Mouse (Mus musculus): ENCODE results near the gene Zfp575. TPM values are rescaled to one million over a fixed set of nuclear protein-coding genes. Genes with fewer than 3 reads are reported as not detected.

The Zfp575 gene
- total and polyA plus RNA-seq, 2 experiments from 2014 or later = 3.2 to 28.3 TPM

DNA sequence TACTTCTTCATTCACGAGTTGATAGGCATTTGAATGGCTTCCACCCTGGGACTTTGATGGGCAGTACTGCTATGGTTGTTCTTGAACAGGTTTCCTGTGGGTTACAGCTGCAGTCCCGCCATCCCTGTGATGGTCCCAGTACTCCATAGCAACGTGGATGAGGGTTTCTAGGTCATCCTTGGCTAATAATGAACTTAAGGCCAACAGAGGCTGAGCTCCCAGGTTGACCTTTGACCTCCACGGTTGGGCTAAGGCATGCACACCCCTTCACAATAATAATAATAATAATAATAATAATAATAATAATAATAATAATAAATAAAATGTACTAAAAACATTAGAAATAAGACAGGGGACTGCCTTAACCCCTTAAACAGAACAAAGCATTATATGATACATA, 10.7 kb upstream of the Zfp575 start:
- H3K9me3 ChIP-seq (ENCODE audit: low read length) = no peaks in the 10 kb centered on the region
- no peak overlapping the region for H3K4me3 ChIP-seq (ENCODE audit: low read depth, low read length)
- H3K36me3 ChIP-seq (ENCODE audit: insufficient read depth, low read length) = no peaks in the 10 kb centered on the region
- H3K27me3 ChIP-seq (ENCODE audit: insufficient read depth, low read length) = no peaks in the 10 kb centered on the region
- DNase-seq (ENCODE audit: low spot score) = no peak
- no peak for TF ChIP-seq CTCF (IDR thresholded peaks at IDR 0.05)
- no peak overlapping the region for H3K9ac ChIP-seq (replicated peaks; ENCODE audit: low read length, poor library complexity, severe bottlenecking)
- 80% methylated on average over 4 of the region's 4 CpGs for WGBS
- no peak overlapping the region for H3K27ac ChIP-seq (ENCODE audit: low read depth, low read length)
- ATAC-seq (ENCODE audit: low FRiP score) = no peak
- peaks cover 18% of the 10 kb centered on the region; the same call in 1 of the 2 replicates for H3K4me1 ChIP-seq (ENCODE audit: insufficient read depth, low read length)
- H3K4me2 ChIP-seq (ENCODE audit: low read depth, low read length, poor library complexity, severe bottlenecking) = no peak overlapping the region

DNA sequence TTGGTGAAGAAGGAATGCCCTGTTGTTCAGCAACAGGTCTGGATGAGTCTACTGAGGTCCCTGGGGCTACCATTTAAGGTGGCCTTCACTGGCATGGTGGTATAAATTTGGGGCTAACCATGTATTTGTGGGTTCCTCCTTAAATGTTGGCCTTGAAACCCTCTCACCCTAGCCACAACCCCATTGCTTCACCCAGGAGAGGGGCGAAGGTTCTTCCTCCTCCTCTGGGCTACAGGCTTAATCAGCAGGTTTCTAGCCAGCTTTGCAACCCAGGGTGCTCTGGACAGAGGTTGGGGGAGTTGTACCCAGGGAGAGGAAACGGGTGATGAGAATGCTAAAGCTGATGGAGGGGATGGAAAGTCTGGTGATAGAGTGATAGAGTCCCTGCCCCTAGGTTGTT, 8.0 kb upstream of the Zfp575 start:
- Histone ChIP-seq H3K36me3 (ENCODE audit: insufficient read depth, low read length) (no peaks in the 10 kb centered on the region), H3K27ac (ENCODE audit: low read depth, low read length) (no peak overlapping the region), H3K9ac (replicated peaks; ENCODE audit: low read length, poor library complexity, severe bottlenecking) (no peak overlapping the region), H3K4me1 (ENCODE audit: insufficient read depth, low read length) (peaks cover 18% of the 10 kb centered on the region; the same call in 1 of the 2 replicates), H3K4me2 (ENCODE audit: low read depth, low read length, poor library complexity, severe bottlenecking) (no peak overlapping the region), H3K9me3 (ENCODE audit: low read length) (no peaks in the 10 kb centered on the region), H3K27me3 (ENCODE audit: insufficient read depth, low read length) (no peaks in the 10 kb centered on the region), H3K4me3 (ENCODE audit: low read depth, low read length) (no peak overlapping the region)
- 84% methylated on average over 2 of the region's 2 CpGs for WGBS
- ATAC-seq (ENCODE audit: low FRiP score) (no peak), DNase-seq (ENCODE audit: low spot score) (no peak)
- TF ChIP-seq CTCF (IDR thresholded peaks at IDR 0.05) = no peak

DNA sequence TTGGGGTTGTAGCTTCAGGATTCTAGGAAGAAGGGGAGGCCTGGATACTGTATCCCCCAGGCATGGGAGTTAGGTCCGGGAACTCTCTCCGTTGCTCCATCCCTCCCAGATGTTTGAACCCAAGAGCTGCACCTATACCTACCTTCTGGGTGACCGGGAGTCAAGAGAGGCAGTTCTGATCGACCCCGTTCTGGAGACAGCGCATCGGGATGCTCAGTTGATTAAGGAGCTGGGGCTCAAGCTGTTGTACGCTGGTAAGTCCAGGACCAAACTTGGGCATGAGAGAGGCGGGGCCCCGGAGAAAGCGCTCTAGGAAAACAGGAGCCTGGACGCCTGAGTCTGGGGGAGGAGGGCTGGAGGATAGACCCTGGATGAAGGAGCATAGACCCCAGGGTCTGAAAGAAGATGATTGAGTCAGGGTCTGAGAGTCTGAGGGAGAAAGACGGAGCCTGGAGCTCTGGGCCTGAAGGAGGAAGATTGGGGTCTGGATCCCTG, 6.9 kb upstream of the Zfp575 start:
- no peak for ATAC-seq (ENCODE audit: low FRiP score)
- Histone ChIP-seq H3K27me3 (ENCODE audit: insufficient read depth, low read length) (no peaks in the 10 kb centered on the region), H3K4me2 (ENCODE audit: low read depth, low read length, poor library complexity, severe bottlenecking) (peak overlapping the region; percentile 74), H3K4me3 (ENCODE audit: low read depth, low read length) (peak overlapping the region; percentile 72), H3K9me3 (ENCODE audit: low read length) (no peaks in the 10 kb centered on the region), H3K4me1 (ENCODE audit: insufficient read depth, low read length) (peaks cover 18% of the 10 kb centered on the region; the same call in 1 of the 2 replicates), H3K9ac (replicated peaks; ENCODE audit: low read length, poor library complexity, severe bottlenecking) (peak overlapping the region; percentile 65), H3K36me3 (ENCODE audit: insufficient read depth, low read length) (no peaks in the 10 kb centered on the region), H3K27ac (ENCODE audit: low read depth, low read length) (no peak overlapping the region)
- TF ChIP-seq CTCF (IDR thresholded peaks at IDR 0.05) = no peak
- 4% methylated on average over 13 of the region's 13 CpGs for WGBS
- no peak for DNase-seq (ENCODE audit: low spot score)

DNA sequence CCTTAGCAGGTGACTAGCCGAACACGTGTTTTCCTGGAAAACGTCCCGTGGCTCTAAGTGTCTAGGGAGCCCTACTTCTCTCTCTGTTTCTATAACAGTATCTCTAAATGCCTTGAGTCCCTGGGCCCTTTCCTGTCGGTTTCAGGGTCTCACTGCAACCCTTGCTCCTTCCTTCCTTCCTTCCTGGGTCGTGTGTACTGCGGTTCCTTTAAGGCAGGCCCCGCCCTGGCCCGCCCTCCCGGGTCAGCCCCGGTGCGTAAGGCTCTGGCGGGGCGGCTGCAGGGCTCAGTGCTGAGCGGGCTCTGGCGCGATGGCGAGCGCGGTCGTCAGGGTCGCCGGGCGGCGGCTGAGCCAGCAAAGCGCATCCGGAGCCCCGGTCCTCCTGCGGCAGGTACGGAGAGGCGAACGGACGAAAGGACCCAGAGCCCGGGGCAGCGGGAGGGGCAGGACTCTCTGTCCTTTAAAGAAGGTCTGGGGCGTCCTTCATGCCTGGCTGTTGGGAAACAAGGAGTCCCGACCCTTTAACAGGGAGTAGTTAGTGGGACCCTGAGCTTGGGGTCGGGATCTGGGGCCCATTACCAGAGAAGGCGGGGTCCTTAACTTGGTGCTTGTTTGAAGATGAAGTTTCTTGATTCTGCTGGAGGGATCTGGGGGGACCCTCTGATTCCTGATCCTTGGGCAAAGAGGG, 6.3 kb upstream of the Zfp575 start:
- 3% methylated on average over 39 of the region's 39 CpGs for WGBS
- Histone ChIP-seq H3K4me1 (ENCODE audit: insufficient read depth, low read length) (peaks cover 18% of the 10 kb centered on the region; the same call in 1 of the 2 replicates), H3K9ac (replicated peaks; ENCODE audit: low read length, poor library complexity, severe bottlenecking) (peak overlapping the region; percentile 65), H3K9me3 (ENCODE audit: low read length) (no peaks in the 10 kb centered on the region), H3K4me2 (ENCODE audit: low read depth, low read length, poor library complexity, severe bottlenecking) (peak overlapping the region; percentile 74), H3K36me3 (ENCODE audit: insufficient read depth, low read length) (no peaks in the 10 kb centered on the region), H3K27ac (ENCODE audit: low read depth, low read length) (no peak overlapping the region), H3K4me3 (ENCODE audit: low read depth, low read length) (peak overlapping the region; percentile 72), H3K27me3 (ENCODE audit: insufficient read depth, low read length) (no peaks in the 10 kb centered on the region)
- peak; percentile 80 for ATAC-seq (ENCODE audit: low FRiP score)
- no peak for TF ChIP-seq CTCF (IDR thresholded peaks at IDR 0.05)
- peak; percentile 55 for DNase-seq (ENCODE audit: low spot score)

DNA sequence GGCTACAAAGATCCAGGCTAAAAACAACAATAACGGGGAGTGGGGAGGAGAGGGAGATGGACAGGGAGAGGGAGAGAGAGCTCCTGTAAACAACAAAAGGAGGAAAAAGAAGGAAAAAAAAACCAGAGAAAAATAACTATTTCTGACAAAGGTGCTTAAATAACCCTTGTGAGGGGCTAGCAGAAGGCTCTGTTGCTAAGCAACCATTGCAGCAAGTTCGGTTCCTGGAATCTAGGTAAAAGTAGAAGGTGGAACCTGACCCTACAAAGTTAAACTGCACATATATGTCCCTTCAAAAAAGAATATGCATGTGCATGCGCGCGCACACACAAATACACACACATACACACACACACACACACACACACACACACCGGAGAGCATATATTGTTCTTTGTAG, 5.3 kb upstream of the Zfp575 start:
- DNase-seq (ENCODE audit: low spot score) (no peak), ATAC-seq (ENCODE audit: low FRiP score) (no peak)
- H3K9me3 ChIP-seq (ENCODE audit: low read length) = no peaks in the 10 kb centered on the region
- no peak overlapping the region for H3K27ac ChIP-seq (ENCODE audit: low read depth, low read length)
- no peak overlapping the region for H3K9ac ChIP-seq (replicated peaks; ENCODE audit: low read length, poor library complexity, severe bottlenecking)
- no peaks in the 10 kb centered on the region for H3K27me3 ChIP-seq (ENCODE audit: insufficient read depth, low read length)
- TF ChIP-seq CTCF (IDR thresholded peaks at IDR 0.05) = no peak
- no peak overlapping the region for H3K4me3 ChIP-seq (ENCODE audit: low read depth, low read length)
- no peak overlapping the region for H3K4me2 ChIP-seq (ENCODE audit: low read depth, low read length, poor library complexity, severe bottlenecking)
- peaks cover 18% of the 10 kb centered on the region; the same call in 1 of the 2 replicates for H3K4me1 ChIP-seq (ENCODE audit: insufficient read depth, low read length)
- no peaks in the 10 kb centered on the region for H3K36me3 ChIP-seq (ENCODE audit: insufficient read depth, low read length)
- WGBS = 79% methylated on average over 6 of the region's 6 CpGs

DNA sequence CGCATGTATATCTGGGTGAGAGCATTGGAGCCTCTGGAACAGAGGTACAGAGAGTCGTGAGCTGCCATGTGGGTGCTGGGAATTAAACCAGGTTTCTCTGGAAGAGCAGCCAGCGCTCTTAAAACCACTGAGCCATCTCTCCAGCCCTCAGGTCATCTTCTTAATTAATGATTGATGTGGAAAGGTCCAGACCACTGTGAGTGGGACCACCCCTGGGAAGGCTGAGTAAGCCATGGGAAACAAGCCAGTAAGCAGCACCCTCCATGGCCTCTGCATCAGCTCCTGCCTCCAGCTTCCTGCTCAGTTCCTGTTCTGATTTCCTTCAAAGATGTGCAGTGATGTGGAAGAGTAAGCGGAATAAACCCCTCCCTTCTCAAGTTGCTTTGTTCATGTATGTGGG, 4.7 kb upstream of the Zfp575 start:
- no peak overlapping the region for H3K27ac ChIP-seq (ENCODE audit: low read depth, low read length)
- H3K36me3 ChIP-seq (ENCODE audit: insufficient read depth, low read length) = no peaks in the 10 kb centered on the region
- H3K4me2 ChIP-seq (ENCODE audit: low read depth, low read length, poor library complexity, severe bottlenecking) = no peak overlapping the region
- H3K9me3 ChIP-seq (ENCODE audit: low read length) = no peaks in the 10 kb centered on the region
- no peak for TF ChIP-seq CTCF (IDR thresholded peaks at IDR 0.05)
- no peaks in the 10 kb centered on the region for H3K27me3 ChIP-seq (ENCODE audit: insufficient read depth, low read length)
- H3K4me1 ChIP-seq (ENCODE audit: insufficient read depth, low read length) = peaks cover 18% of the 10 kb centered on the region; the same call in 1 of the 2 replicates
- DNase-seq (ENCODE audit: low spot score) = no peak
- no peak for ATAC-seq (ENCODE audit: low FRiP score)
- no peak overlapping the region for H3K9ac ChIP-seq (replicated peaks; ENCODE audit: low read length, poor library complexity, severe bottlenecking)
- 56% methylated on average over 4 of the region's 4 CpGs for WGBS
- H3K4me3 ChIP-seq (ENCODE audit: low read depth, low read length) = no peak overlapping the region
